Mouse (Mus musculus) bone marrow macrophage, adult 2 months (primary cell): ENCODE measurements at regions not wholly inside any gene's neighbourhood (a gene's known extent, or its start where the extent isn't known, plus 50 kb on each side); places are given as distances from the start of the nearest gene placed in this dataset.

Source experiments
- CTCF ChIP-seq: IDR thresholded peaks from 2 replicates; pipeline ENCODE4 v1.5.1; 2012; ENCODE audit warnings: low read depth, mild to moderate bottlenecking, low read length, moderate library complexity
- POLR2A ChIP-seq: IDR thresholded peaks from 2 replicates; pipeline ENCODE4 v1.6.1; 2012; ENCODE audit warnings: mild to moderate bottlenecking, low read depth, low read length, borderline replicate concordance

GRCm38 (mm10) chr8:86309460-86309859 lies 271.0 kb downstream of the Abcc12 start:
- no peak for TF ChIP-seq CTCF
- TF ChIP-seq POLR2A, result no peak
